Mouse (Mus musculus): ENCODE measurements around the gene Abhd17a.

Gene Abhd17a

DNA sequence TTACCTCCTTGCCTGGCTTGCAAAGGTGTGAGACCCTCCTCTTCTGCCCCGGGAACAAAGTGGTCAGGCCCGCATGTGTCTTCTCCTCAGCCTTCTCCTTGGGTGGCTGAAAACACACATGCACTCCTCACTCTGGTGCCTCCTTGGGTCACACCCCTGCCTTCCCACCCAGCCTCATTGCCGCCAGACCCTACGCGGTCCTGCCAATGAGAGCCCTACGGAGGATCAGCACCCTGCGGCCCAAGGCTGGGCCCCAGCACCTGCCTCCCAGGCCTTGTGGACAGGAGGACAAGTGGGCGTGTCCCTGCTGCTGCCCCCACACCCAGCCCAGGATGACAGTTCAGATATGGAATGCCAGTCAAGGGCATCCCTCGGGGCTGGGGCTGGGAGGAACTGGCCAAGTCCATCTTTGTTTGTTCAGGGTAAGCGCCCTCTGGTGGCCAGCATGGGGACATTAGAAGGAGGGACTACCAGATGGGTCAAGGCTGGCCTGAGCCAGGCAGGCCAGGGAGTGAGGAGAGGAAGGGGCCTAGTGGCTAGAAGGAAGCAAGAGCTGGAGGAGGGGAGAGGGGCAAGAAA is 41.6 kb downstream of the Abhd17a start:
- DNase-seq (ENCODE audit: low read depth, low spot score) = no peak

DNA sequence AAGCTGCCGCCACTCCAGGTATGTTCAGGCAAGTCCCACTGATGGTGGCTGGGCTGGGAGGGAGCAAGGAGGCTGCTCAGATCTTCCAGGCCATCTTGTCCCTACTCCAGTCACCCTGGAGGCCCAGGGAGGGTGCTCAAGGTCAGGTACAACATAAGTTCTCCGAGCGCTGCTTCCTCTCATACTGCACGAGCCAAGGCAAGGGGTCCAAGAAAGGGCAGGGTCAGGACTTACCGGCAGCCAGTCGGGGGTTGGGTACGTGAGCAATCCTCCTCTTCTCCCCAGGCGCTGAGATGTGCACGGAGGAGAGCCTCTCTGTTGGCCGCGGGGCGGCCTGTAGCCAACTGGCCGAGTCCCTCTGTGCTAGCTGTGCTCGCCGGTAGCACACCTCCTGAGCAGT is 42.6 kb downstream of the Abhd17a start:
- DNase-seq (ENCODE audit: low read depth, low spot score) = no peak

DNA sequence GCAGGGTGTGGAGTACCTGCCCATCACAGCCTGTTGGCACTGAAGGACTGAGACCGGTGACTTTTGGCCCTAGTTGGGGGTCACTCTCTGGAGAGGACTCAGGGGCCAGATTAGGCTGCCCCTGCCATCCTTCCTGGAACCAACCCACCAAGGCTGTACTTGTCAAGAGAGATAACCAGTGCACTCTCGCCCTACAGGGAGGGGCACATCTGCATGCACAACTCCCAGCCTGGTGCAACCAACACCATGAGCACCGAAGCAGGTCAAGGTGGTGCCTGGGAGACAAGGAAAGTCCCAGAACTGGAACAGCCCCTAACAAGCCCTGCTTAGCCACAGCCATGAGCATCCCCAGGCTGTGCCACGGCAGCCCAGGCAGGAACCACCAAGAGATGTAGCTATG is 43.2 kb downstream of the Abhd17a start:
- no peak for DNase-seq (ENCODE audit: low read depth, low spot score)

DNA sequence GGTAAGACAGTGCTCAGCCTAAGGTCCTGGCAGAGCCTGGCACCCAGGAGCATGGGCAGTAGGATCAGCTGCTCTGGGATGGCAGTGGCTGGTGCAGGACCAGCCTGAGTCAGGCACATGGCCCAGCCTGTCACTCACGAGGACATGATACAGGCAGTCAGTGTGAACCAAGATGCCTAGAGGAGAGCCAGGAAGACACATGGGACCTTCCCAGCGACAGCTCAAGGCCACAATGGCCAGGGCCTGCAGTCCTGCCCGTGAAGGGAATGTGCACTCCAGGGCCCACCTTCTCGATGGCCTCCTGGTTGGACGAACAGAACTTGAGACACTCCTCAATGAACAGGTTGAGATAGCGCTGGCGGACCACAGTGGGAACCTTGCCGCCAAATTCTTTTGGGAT is 44.6 kb downstream of the Abhd17a start:
- no peak for DNase-seq (ENCODE audit: low read depth, low spot score)

DNA sequence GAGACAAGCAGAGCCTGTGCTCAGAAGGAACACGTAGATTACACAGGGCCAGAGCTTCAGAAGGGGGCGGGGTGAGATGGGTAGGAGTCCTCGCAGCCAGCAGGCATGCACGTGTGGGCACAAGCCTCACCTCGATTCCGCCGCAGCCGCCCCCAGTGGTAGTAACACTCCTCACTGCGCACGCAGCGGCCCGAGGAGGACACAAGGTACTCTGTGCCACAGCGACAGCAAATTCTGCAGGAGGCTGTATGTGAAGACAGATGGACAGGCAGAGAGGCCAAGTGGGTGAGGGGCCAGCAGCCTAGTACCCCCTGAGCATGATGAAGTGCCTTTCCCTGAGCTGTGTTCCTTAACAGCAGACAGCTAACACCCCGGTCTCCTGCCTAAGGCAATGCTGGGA is 46.3 kb downstream of the Abhd17a start:
- DNase-seq (ENCODE audit: low read depth, low spot score) = no peak

DNA sequence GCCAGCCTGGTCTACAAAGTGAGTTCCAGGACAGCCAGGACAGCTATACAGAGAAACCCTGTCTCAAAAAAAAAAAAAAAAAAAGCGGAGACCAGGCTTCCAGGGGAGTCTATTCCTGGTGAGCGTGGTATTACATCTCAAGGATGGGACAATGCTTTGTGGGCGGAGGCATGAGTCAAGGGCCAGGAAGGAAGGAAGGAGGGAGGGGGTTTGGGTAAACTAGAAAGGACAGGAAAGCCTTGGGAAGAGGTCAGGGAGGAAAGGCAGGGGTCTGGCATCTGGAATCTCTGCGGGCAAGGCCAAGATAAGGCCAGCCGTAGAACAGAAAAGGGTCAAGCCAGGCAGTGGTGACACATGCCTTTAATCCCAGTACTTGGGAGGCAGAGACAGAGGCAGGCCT is 50.6 kb downstream of the Abhd17a start:
- DNase-seq (ENCODE audit: low read depth, low spot score) = no peak

DNA sequence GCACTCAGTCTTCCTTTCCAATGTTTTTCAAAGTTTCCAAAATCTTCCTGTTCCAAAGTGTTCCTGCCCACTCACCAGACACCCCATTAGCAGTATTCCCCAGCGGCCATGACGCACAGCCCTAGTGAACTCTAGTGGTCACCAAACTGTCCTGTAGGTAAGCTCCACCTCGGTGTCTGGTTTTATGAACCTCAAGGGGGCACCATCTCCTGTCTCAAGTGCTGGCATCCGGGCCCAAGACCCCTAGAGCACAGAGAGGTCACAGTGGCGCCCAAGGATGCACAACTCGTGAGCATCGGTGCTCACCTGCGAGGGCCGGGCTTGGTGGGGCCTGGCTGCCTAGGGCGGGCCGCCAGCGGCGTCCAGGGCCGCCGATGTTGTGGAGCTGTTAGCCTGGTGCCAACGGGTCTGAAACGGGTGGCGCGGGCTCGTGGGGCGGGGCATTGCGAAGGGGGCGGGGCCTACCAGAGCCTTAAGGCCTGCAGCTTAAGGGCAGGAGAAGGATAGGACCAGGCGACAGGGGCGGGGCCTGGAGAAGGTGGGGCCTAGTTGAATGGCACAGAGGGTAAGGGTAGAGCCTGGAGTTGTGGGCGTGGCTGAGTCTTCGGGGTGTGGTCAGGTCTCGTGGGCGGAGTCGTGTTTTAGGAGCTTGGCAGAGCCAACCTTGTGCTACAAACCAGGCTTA is 51.3 kb downstream of the Abhd17a start, which contains the start of gene Atp8b3:
Atp8b3 (minus strand) TSS at position 415 of the 685 bp plus-strand sequence.
- peak; percentile 98 for DNase-seq (ENCODE audit: low read depth, low spot score)

DNA sequence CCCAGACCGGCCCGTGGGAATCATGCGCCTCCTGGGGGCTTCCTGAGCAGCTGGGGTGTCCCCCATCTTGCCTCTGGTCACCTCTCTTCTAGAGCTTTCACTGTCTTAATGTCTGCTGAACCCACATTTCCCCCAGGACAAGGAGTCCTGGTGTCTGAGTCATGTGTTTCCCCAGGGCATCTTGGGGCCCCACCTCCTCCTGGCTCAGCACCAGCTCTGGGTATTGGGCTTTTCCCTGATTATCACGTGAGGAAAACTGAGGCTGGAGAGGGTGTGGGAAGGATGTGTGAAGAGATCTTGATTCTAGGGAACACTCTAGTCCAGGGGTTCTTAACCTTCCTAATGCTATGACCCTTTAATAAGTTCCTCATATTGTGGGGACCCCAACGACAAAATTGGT is 52.0 kb downstream of the Abhd17a start:
- no peak for DNase-seq (ENCODE audit: low read depth, low spot score)

DNA sequence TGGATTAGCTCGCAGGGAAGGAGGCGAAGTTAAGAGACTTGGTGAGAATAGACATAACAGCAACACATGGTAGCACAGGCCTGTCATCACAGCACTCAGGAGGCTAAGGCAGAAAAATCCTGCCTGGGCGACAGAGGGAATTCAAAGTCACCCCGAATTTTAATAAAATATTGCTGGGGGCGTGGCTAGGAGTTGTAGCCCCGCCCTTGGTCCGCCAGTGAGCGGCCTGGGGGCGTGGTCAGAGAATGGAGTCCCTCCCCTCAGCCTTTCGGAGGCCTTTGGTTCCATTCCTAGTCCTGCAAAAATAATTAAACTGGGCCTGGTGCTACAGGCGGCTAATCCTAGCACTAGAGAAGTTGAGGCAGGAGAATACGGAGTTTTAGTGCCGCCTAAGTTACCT is 54.4 kb downstream of the Abhd17a start:
- DNase-seq (ENCODE audit: low read depth, low spot score) = no peak

DNA sequence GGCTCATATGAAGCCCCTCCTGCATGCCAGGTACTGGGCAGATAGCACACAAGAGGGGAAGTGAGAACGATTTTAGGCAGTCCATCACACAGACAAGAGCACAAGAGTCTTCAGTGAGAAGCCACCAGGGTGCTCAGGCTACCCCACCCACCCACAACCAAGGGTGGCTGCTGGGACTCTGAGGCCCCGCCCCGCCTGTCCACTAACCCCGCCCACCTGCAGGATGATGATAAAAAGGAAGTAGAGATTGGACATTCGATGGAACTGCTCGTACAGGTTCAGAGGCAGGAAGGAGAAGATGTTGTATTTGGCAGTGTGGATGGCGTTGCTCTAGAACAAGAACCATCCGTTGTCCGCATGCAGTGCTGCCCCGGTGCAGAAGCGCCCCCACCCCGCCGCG is 55.1 kb downstream of the Abhd17a start:
- no peak for DNase-seq (ENCODE audit: low read depth, low spot score)

DNA sequence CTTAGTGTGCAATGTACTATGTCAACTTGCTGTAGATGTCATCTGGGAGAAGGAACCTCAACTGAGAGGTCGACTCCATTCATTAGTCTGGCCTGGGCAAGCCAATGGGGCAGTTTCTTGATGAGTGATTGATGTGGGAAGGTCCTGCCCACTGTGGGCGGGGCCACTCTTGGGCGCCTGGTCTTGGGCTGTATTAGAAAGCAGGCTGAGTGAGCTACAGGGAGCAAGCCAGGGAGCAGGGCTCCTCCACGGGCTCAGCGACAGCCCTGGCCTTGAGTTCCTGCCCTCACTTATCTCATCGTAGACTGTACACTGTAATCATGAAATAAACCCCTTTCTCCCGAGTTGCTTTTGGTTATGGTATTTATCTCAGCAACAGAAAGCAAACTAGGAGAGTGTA is 56.4 kb downstream of the Abhd17a start:
- DNase-seq (ENCODE audit: low read depth, low spot score) = no peak
